9 mouse cellular contexts compared by ENCODE assay signal in the genomic region with DNA sequence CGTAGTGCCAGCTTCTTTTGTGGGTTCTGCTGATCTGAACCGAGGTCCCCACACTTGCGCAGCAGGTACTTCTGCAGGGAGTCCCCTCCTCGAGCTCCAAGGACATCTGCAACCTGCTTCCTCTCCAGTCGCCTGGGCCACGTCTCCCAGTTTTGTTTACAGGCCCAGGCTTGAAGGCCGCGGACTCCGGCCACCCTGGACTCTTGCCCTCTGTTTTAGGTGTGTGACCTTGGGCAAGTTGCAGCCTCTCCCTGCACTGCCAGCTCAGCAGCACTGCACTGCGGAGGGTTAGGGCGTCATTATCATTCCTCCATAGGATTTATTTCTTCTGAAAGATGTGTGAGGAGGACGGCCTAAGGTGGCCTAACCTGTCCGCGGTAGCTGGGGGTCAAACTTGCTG. TPM values are rescaled to one million over a fixed set of nuclear protein-coding genes. Genes with fewer than 3 reads are reported as not detected.
DNase-seq lines count a peak whose midpoint lies in the region; ATAC-seq and TF ChIP-seq lines count a peak whose summit lies in the region.
"Had no signal": no experiment of that assay in that cellular context is flagged by ENCODE, and none has a peak within 500 bp of the region (broad histone marks: within the 10 kb centered on the region; RNA-seq: fewer than 3 reads in every experiment).

No protein-coding gene starts in this region.

- H3K9me3 ChIP-seq in intestine, embryonic 14.5 days (ENCODE audit: control insufficient read depth, low read length), result no peaks in the 10 kb centered on the region
- no peaks in the 10 kb centered on the region for H3K9me3 ChIP-seq in intestine, postnatal 0 days (ENCODE audit: control insufficient read depth)
- H3K9me3 ChIP-seq in midbrain, embryonic 16.5 days (replicated peaks; ENCODE audit: control insufficient read depth, low read length, poor library complexity, severe bottlenecking), result no peaks in the 10 kb centered on the region

- no peak overlapping the region for H3K9ac ChIP-seq in intestine, embryonic 14.5 days (ENCODE audit: low read length)
- H3K9ac ChIP-seq in intestine, postnatal 0 days (ENCODE audit: low read depth, low read length), result no peak overlapping the region
- H3K9ac ChIP-seq in midbrain, embryonic 16.5 days (ENCODE audit: low read depth, low read length), result no peak overlapping the region

- no peaks in the 10 kb centered on the region for H3K27me3 ChIP-seq in intestine, embryonic 14.5 days (replicated peaks; ENCODE audit: control insufficient read depth, insufficient read depth, low read length)
- no peaks in the 10 kb centered on the region for H3K27me3 ChIP-seq in intestine, postnatal 0 days (replicated peaks; ENCODE audit: control insufficient read depth, insufficient read depth, low read length)
- H3K27me3 ChIP-seq in midbrain, embryonic 16.5 days (ENCODE audit: control insufficient read depth, insufficient read depth, low read depth, low read length), result no peaks in the 10 kb centered on the region

- H3K4me2 ChIP-seq in intestine, embryonic 14.5 days (ENCODE audit: low read length), result no peak overlapping the region
- H3K4me2 ChIP-seq in intestine, postnatal 0 days (replicated peaks; ENCODE audit: low read depth), result no peak overlapping the region
- peak overlapping the region; percentile 2; the same call in 1 of the 2 replicates for H3K4me2 ChIP-seq in midbrain, embryonic 16.5 days (ENCODE audit: low read length)

- WGBS in intestine, embryonic 14.5 days, result 63% methylated on average over 14 of the region's 14 CpGs
- WGBS in intestine, postnatal 0 days, result 54% methylated on average over 14 of the region's 14 CpGs
- 49% methylated on average over 14 of the region's 14 CpGs for WGBS in midbrain, embryonic 16.5 days

- DNase-seq in intestine, embryonic 14.5 days (ENCODE audit: low spot score), result no peak
- DNase-seq in adrenal gland, postnatal 10 days, result peak; percentile 70
- DNase-seq in kidney, adult 18-20 months, result peak; percentile 68
- no peak for DNase-seq in retina, postnatal 1 day
- DNase-seq in left cerebral cortex, postnatal 25 days (ENCODE audit: low spot score in 2 of 2), result no peak
- DNase-seq in thymus, adult 18-20 months, result no peak

- H3K27ac ChIP-seq in intestine, embryonic 14.5 days (ENCODE audit: low read depth), result peak overlapping the region; percentile 5; the same call in 1 of the 2 replicates
- H3K27ac ChIP-seq in intestine, postnatal 0 days (ENCODE audit: low read depth, low read length), result no peak overlapping the region
- H3K27ac ChIP-seq in midbrain, embryonic 16.5 days (ENCODE audit: low read length), result peak overlapping the region; percentile 48

- no peak for TF ChIP-seq CTCF in intestine, postnatal 0 days (IDR thresholded peaks at IDR 0.05; ENCODE audit: low read depth)

- peak; percentile 24; the same call in 1 of the 2 replicates for ATAC-seq in intestine, embryonic 14.5 days (replicated peaks; ENCODE audit: low FRiP score, low TSS enrichment, low read depth)
- no peak for ATAC-seq in intestine, postnatal 0 days
- ATAC-seq in midbrain, embryonic 16.5 days, result no peak

- no peaks in the 10 kb centered on the region for H3K36me3 ChIP-seq in intestine, embryonic 14.5 days (ENCODE audit: control insufficient read depth, insufficient read depth, low read length)
- no peaks in the 10 kb centered on the region for H3K36me3 ChIP-seq in intestine, postnatal 0 days (ENCODE audit: control insufficient read depth, insufficient read depth)
- no peaks in the 10 kb centered on the region for H3K36me3 ChIP-seq in midbrain, embryonic 16.5 days (ENCODE audit: control insufficient read depth, insufficient read depth, low read length)
- H3K36me3 ChIP-seq: G1E had no signal

- peaks cover 5% of the 10 kb centered on the region; the same call in 1 of the 2 replicates for H3K4me1 ChIP-seq in intestine, embryonic 14.5 days (replicated peaks; ENCODE audit: control insufficient read depth, insufficient read depth, low read length)
- no peaks in the 10 kb centered on the region for H3K4me1 ChIP-seq in intestine, postnatal 0 days (replicated peaks; ENCODE audit: control insufficient read depth, insufficient read depth, low read length)
- peaks cover 4% of the 10 kb centered on the region for H3K4me1 ChIP-seq in midbrain, embryonic 16.5 days (ENCODE audit: control insufficient read depth, insufficient read depth, low read length)

- no peak overlapping the region for H3K4me3 ChIP-seq in intestine, embryonic 14.5 days (ENCODE audit: low read depth, low read length)
- no peak overlapping the region for H3K4me3 ChIP-seq in intestine, postnatal 0 days (ENCODE audit: low read depth, low read length)
- no peak overlapping the region for H3K4me3 ChIP-seq in midbrain, embryonic 16.5 days (ENCODE audit: low read depth, low read length)

- intact Hi-C loops in left cerebral cortex, postnatal 25 days (cut with DNase I), result loop anchor here (2.0 kb wide), 1 partner anchor 79 kb away; the partner anchor contains the start of gene Adnp

RNA-seq across cellular contexts. Expression of gene Pard6b, which starts 47.0 kb away (rescaled TPM):
- polyA plus RNA-seq in intestine, embryonic 14.5 days (2014; fragmentation: Nextera tagmentation; extraction: Ambion mirVana), result 20.0 and 21.6 TPM in 2 replicates
- polyA plus RNA-seq in intestine, postnatal 0 days (2015; fragmentation: Nextera tagmentation; extraction: Ambion mirVana), result 13.8 and 17.3 TPM in 2 replicates
- 1 to 10 TPM; 2.1 to 2.3 TPM for total RNA-seq in adrenal gland, postnatal 10 days (2021)
- polyA plus RNA-seq in midbrain, embryonic 16.5 days (2015; fragmentation: Nextera tagmentation; extraction: Ambion mirVana), result 6.8 and 7.3 TPM in 2 replicates
- 1 to 10 TPM; 5.0 to 5.2 TPM for total RNA-seq in left cerebral cortex, postnatal 25 days (2021)

Comparison
In these comparisons a context has a peak if more than half of its experiments do, and no peak if none do; other contexts are left out.
1. DNase-seq: peak in adrenal gland, postnatal 10 days (single experiment) and kidney, adult 18-20 months (single experiment); none in intestine, embryonic 14.5 days (single experiment), retina, postnatal 1 day (single experiment), left cerebral cortex, postnatal 25 days (0 of 2) and thymus, adult 18-20 months (0 of 2).